ENCODE assay signal across 20 mouse cellular contexts in the genomic region with DNA sequence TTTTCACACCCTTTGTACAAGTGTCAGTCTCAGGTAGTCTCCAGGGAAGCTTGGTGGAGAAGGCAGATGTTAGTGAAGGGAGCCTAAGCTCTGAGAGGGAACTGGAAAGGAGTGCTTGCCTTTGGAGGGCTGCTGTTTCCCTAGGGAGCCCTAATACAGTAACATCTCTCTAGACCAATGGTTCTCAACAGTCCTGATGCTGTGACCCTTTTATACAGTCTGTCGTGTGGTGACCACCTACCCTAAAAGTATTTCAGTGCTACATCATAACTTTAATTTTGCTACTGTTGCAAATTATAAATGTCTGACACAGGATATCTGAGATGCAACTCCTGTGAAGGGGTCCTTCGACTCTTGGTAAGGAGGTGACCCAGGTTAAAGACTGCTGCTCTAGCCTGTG. TPM values are rescaled to one million over a fixed set of nuclear protein-coding genes. Genes with fewer than 3 reads are reported as not detected.
DNase-seq lines count a peak whose midpoint lies in the region; ATAC-seq and TF ChIP-seq lines count a peak whose summit lies in the region.
"Had no signal": no experiment of that assay in that cellular context is flagged by ENCODE, and none has a peak within 500 bp of the region (broad histone marks: within the 10 kb centered on the region; RNA-seq: fewer than 3 reads in every experiment).

No protein-coding gene starts in this region.

- H3K9me3 ChIP-seq in forebrain, embryonic 11.5 days (ENCODE audit: control insufficient read depth, low read length) = no peaks in the 10 kb centered on the region
- no peaks in the 10 kb centered on the region for H3K9me3 ChIP-seq in forebrain, embryonic 15.5 days
- no peaks in the 10 kb centered on the region for H3K9me3 ChIP-seq in liver, embryonic 14.5 days (ENCODE audit: control insufficient read depth, low read length)
- no peaks in the 10 kb centered on the region for H3K9me3 ChIP-seq in liver, embryonic 11.5 days (ENCODE audit: control insufficient read depth, low read length)
- H3K9me3 ChIP-seq in heart, embryonic 10.5 days = no peaks in the 10 kb centered on the region
- H3K9me3 ChIP-seq: embryonic facial prominence, embryonic 15.5 days; forebrain, embryonic 13.5 days; hindbrain, embryonic 12.5 days had no signal

- no peaks in the 10 kb centered on the region for H3K27me3 ChIP-seq in forebrain, embryonic 11.5 days (ENCODE audit: control insufficient read depth, insufficient read depth, low read length)
- no peaks in the 10 kb centered on the region for H3K27me3 ChIP-seq in forebrain, embryonic 15.5 days
- H3K27me3 ChIP-seq in liver, embryonic 14.5 days (ENCODE audit: control insufficient read depth, insufficient read depth, low read length) = no peaks in the 10 kb centered on the region
- H3K27me3 ChIP-seq in liver, embryonic 11.5 days (replicated peaks; ENCODE audit: control insufficient read depth, insufficient read depth, low read length) = no peaks in the 10 kb centered on the region
- H3K27me3 ChIP-seq in heart, embryonic 10.5 days (ENCODE audit: insufficient read depth, poor library complexity, severe bottlenecking) = no peaks in the 10 kb centered on the region
- H3K27me3 ChIP-seq: embryonic facial prominence, embryonic 15.5 days; forebrain, embryonic 13.5 days; hindbrain, embryonic 12.5 days had no signal

- H3K4me2 ChIP-seq in forebrain, embryonic 11.5 days (ENCODE audit: low read depth, low read length, severe bottlenecking) = no peak overlapping the region
- no peak overlapping the region for H3K4me2 ChIP-seq in forebrain, embryonic 15.5 days (replicated peaks)
- peak overlapping the region; percentile 81 for H3K4me2 ChIP-seq in liver, embryonic 14.5 days (ENCODE audit: low read depth)
- H3K4me2 ChIP-seq in liver, embryonic 11.5 days = no peak overlapping the region; the same call in 1 of the 2 replicates
- H3K4me2 ChIP-seq: hindbrain, embryonic 12.5 days had no signal

- ATAC-seq in forebrain, embryonic 11.5 days (replicated peaks; ENCODE audit: low FRiP score) = no peak
- no peak for ATAC-seq in forebrain, embryonic 15.5 days (replicated peaks)
- no peak for ATAC-seq in liver, embryonic 14.5 days (ENCODE audit: insufficient read depth)
- no peak for ATAC-seq in liver, embryonic 11.5 days (replicated peaks; ENCODE audit: low FRiP score)
- 0 out of 2 replicates have a peak, but pooled peaks have one; percentile 13 for ATAC-seq in megakaryocyte, adult 5-6 weeks (ENCODE audit: poor library complexity, severe bottlenecking)
- ATAC-seq: forebrain, embryonic 13.5 days; hindbrain, embryonic 16.5 days had no signal

- WGBS in forebrain, embryonic 11.5 days = 72% methylated on average over 2 of the region's 2 CpGs
- WGBS in forebrain, embryonic 15.5 days = 69% methylated on average over 2 of the region's 2 CpGs
- 70% methylated on average over 2 of the region's 2 CpGs for WGBS in liver, embryonic 14.5 days (ENCODE audit: insufficient replicate concordance)
- 77% methylated on average over 2 of the region's 2 CpGs for WGBS in liver, embryonic 11.5 days
- 68% methylated on average over 2 of the region's 2 CpGs for WGBS in heart, embryonic 10.5 days

- H3K4me3 ChIP-seq in forebrain, embryonic 11.5 days (ENCODE audit: low read depth, low read length) = no peak overlapping the region
- H3K4me3 ChIP-seq in forebrain, embryonic 15.5 days = no peak overlapping the region
- no peak overlapping the region for H3K4me3 ChIP-seq in liver, embryonic 14.5 days (ENCODE audit: insufficient read depth in 1 of 2, low read depth in 2 of 2, low read length in 2 of 2)
- no peak overlapping the region for H3K4me3 ChIP-seq in liver, embryonic 11.5 days (ENCODE audit: low read depth, low read length)
- no peak overlapping the region for H3K4me3 ChIP-seq in heart, embryonic 10.5 days
- H3K4me3 ChIP-seq: embryonic facial prominence, embryonic 15.5 days; forebrain, embryonic 13.5 days; hindbrain, embryonic 12.5 days had no signal

- H3K36me3 ChIP-seq in forebrain, embryonic 11.5 days (ENCODE audit: control insufficient read depth, insufficient read depth, low read length) = peaks cover 14% of the 10 kb centered on the region
- H3K36me3 ChIP-seq in forebrain, embryonic 15.5 days = peaks cover 44% of the 10 kb centered on the region
- peaks cover 44% of the 10 kb centered on the region for H3K36me3 ChIP-seq in liver, embryonic 14.5 days (replicated peaks; ENCODE audit: control insufficient read depth, insufficient read depth, low read depth)
- peaks cover 35% of the 10 kb centered on the region for H3K36me3 ChIP-seq in liver, embryonic 11.5 days (ENCODE audit: control insufficient read depth, insufficient read depth, low read length)
- peaks cover 58% of the 10 kb centered on the region for H3K36me3 ChIP-seq in heart, embryonic 10.5 days

- DNase-seq in forebrain, embryonic 11.5 days (ENCODE audit: low spot score) = peak; percentile 35
- no peak for DNase-seq in liver, embryonic 14.5 days (ENCODE audit: low read depth in 3 of 3, low spot score in 3 of 3)
- no peak for DNase-seq in liver, embryonic 11.5 days (ENCODE audit: low spot score)
- DNase-seq in right cerebral cortex, postnatal 4 days = no peak
- DNase-seq in heart, embryonic 10.5 days (ENCODE audit: low spot score) = no peak
- DNase-seq: adrenal gland, adult 8-10 months; adrenal gland, postnatal 36 days; cerebellum, adult 8-10 months; cerebellum, postnatal 14 days; embryo, embryonic 11 days; gastrocnemius, postnatal 36 days; heart, adult 11 months; heart, postnatal 10 days; heart, postnatal 4 days had no signal

- no peak overlapping the region for H3K27ac ChIP-seq in forebrain, embryonic 11.5 days (ENCODE audit: low read depth, low read length)
- no peak overlapping the region for H3K27ac ChIP-seq in forebrain, embryonic 15.5 days (replicated peaks)
- no peak overlapping the region for H3K27ac ChIP-seq in liver, embryonic 14.5 days
- H3K27ac ChIP-seq in liver, embryonic 11.5 days (ENCODE audit: low read depth, low read length) = no peak overlapping the region
- H3K27ac ChIP-seq in heart, embryonic 10.5 days = no peak overlapping the region
- H3K27ac ChIP-seq: embryonic facial prominence, embryonic 15.5 days; forebrain, embryonic 13.5 days had no signal

- no peak for TF ChIP-seq EP300 in liver, embryonic 14.5 days (IDR thresholded peaks at IDR 0.05; ENCODE audit: low read depth)

- no peak for TF ChIP-seq CTCF in liver, embryonic 14.5 days (IDR thresholded peaks at IDR 0.05; ENCODE audit: low read depth)

- peaks cover 5% of the 10 kb centered on the region for H3K4me1 ChIP-seq in forebrain, embryonic 11.5 days (replicated peaks; ENCODE audit: control insufficient read depth, insufficient read depth, low read length)
- peaks cover 27% of the 10 kb centered on the region for H3K4me1 ChIP-seq in forebrain, embryonic 15.5 days
- H3K4me1 ChIP-seq in liver, embryonic 14.5 days (replicated peaks; ENCODE audit: control insufficient read depth in 2 of 2, insufficient read depth in 2 of 2, low read length in 1 of 2) = peaks cover 13 to 14% of the 10 kb centered on the region in 2 experiments
- H3K4me1 ChIP-seq in liver, embryonic 11.5 days (replicated peaks; ENCODE audit: control insufficient read depth, insufficient read depth, low read length) = peaks cover 35% of the 10 kb centered on the region
- peaks cover 32% of the 10 kb centered on the region for H3K4me1 ChIP-seq in heart, embryonic 10.5 days

- H3K9ac ChIP-seq in forebrain, embryonic 11.5 days (ENCODE audit: low read length) = no peak overlapping the region
- H3K9ac ChIP-seq in forebrain, embryonic 15.5 days (replicated peaks) = no peak overlapping the region
- H3K9ac ChIP-seq in liver, embryonic 14.5 days (replicated peaks) = no peak overlapping the region
- H3K9ac ChIP-seq in liver, embryonic 11.5 days (ENCODE audit: low read depth, low read length) = no peak overlapping the region
- H3K9ac ChIP-seq: embryonic facial prominence, embryonic 15.5 days; forebrain, embryonic 13.5 days; hindbrain, embryonic 12.5 days had no signal

RNA-seq across cellular contexts. Expression of a gene that starts 1.5 kb away (rescaled TPM):
- polyA plus RNA-seq in forebrain, embryonic 11.5 days (2014; fragmentation: Nextera tagmentation; extraction: Ambion mirVana) = 18.8 and 22.1 TPM in 2 replicates
- 32.8 and 33.4 TPM in 2 replicates for polyA plus RNA-seq in forebrain, embryonic 15.5 days (2015; fragmentation: Nextera tagmentation; extraction: Ambion mirVana)
- polyA plus RNA-seq in liver, embryonic 14.5 days (2012; rRNA removed) = 8.6 and 9.4 TPM in 2 replicates
- polyA plus RNA-seq in liver, embryonic 14.5 days (2014; fragmentation: Nextera tagmentation; extraction: Ambion mirVana) = 17.3 and 17.8 TPM in 2 replicates
- polyA plus RNA-seq in liver, embryonic 11.5 days (2014; fragmentation: Nextera tagmentation; extraction: Ambion mirVana) = 23.8 and 24.9 TPM in 2 replicates
- 4.8 and 5.6 TPM in 2 replicates for total RNA-seq in megakaryocyte, adult 5-6 weeks (2015)
- total RNA-seq in megakaryocyte, adult 5-6 weeks (2017) = 3.5 and 5.3 TPM in 2 replicates
- 14.6 and 16.5 TPM in 2 replicates for polyA plus RNA-seq in heart, embryonic 10.5 days (2016; fragmentation: Nextera tagmentation; extraction: Ambion mirVana)

RNA-seq across cellular contexts. Expression of a gene that starts 7.1 kb away (rescaled TPM):
- polyA plus RNA-seq in forebrain, embryonic 11.5 days (2014; fragmentation: Nextera tagmentation; extraction: Ambion mirVana) = 71.2 and 74.2 TPM in 2 replicates
- polyA plus RNA-seq in forebrain, embryonic 15.5 days (2015; fragmentation: Nextera tagmentation; extraction: Ambion mirVana) = 90.2 and 98.3 TPM in 2 replicates
- 17.9 and 18.3 TPM in 2 replicates for polyA plus RNA-seq in liver, embryonic 14.5 days (2012; rRNA removed)
- 16.7 and 20.4 TPM in 2 replicates for polyA plus RNA-seq in liver, embryonic 14.5 days (2014; fragmentation: Nextera tagmentation; extraction: Ambion mirVana)
- polyA plus RNA-seq in liver, embryonic 11.5 days (2014; fragmentation: Nextera tagmentation; extraction: Ambion mirVana) = 44.8 TPM in 2 replicates
- 82.9 and 91.4 TPM in 2 replicates for total RNA-seq in megakaryocyte, adult 5-6 weeks (2015)
- 140 and 141 TPM in 2 replicates for total RNA-seq in megakaryocyte, adult 5-6 weeks (2017)
- 72.0 and 81.4 TPM in 2 replicates for polyA plus RNA-seq in heart, embryonic 10.5 days (2016; fragmentation: Nextera tagmentation; extraction: Ambion mirVana)

RNA-seq across cellular contexts. Expression of a gene that starts 48.0 kb away (rescaled TPM):
- 29.6 and 30.5 TPM in 2 replicates for polyA plus RNA-seq in forebrain, embryonic 11.5 days (2014; fragmentation: Nextera tagmentation; extraction: Ambion mirVana)
- 22.5 and 26.0 TPM in 2 replicates for polyA plus RNA-seq in forebrain, embryonic 15.5 days (2015; fragmentation: Nextera tagmentation; extraction: Ambion mirVana)
- 19.0 and 19.2 TPM in 2 replicates for polyA plus RNA-seq in liver, embryonic 14.5 days (2012; rRNA removed)
- 4.3 and 5.7 TPM in 2 replicates for polyA plus RNA-seq in liver, embryonic 14.5 days (2014; fragmentation: Nextera tagmentation; extraction: Ambion mirVana)
- 17.0 and 18.6 TPM in 2 replicates for polyA plus RNA-seq in liver, embryonic 11.5 days (2014; fragmentation: Nextera tagmentation; extraction: Ambion mirVana)
- 51.2 and 64.5 TPM in 2 replicates for total RNA-seq in megakaryocyte, adult 5-6 weeks (2015)
- total RNA-seq in megakaryocyte, adult 5-6 weeks (2017) = 21.0 and 26.3 TPM in 2 replicates
- polyA plus RNA-seq in heart, embryonic 10.5 days (2016; fragmentation: Nextera tagmentation; extraction: Ambion mirVana) = 13.2 and 20.0 TPM in 2 replicates

RNA-seq across cellular contexts. Expression of a gene that starts 49.6 kb away (rescaled TPM):
- polyA plus RNA-seq in forebrain, embryonic 11.5 days (2014; fragmentation: Nextera tagmentation; extraction: Ambion mirVana) = 39.4 and 41.8 TPM in 2 replicates
- 33.3 TPM in 2 replicates for polyA plus RNA-seq in forebrain, embryonic 15.5 days (2015; fragmentation: Nextera tagmentation; extraction: Ambion mirVana)
- polyA plus RNA-seq in liver, embryonic 14.5 days (2012; rRNA removed) = 9.8 and 10.2 TPM in 2 replicates
- polyA plus RNA-seq in liver, embryonic 14.5 days (2014; fragmentation: Nextera tagmentation; extraction: Ambion mirVana) = 14.9 and 16.6 TPM in 2 replicates
- polyA plus RNA-seq in liver, embryonic 11.5 days (2014; fragmentation: Nextera tagmentation; extraction: Ambion mirVana) = 39.0 and 40.8 TPM in 2 replicates
- total RNA-seq in megakaryocyte, adult 5-6 weeks (2015) = 14.1 and 19.2 TPM in 2 replicates
- total RNA-seq in megakaryocyte, adult 5-6 weeks (2017) = 20.9 and 22.1 TPM in 2 replicates
- polyA plus RNA-seq in heart, embryonic 10.5 days (2016; fragmentation: Nextera tagmentation; extraction: Ambion mirVana) = 30.7 and 35.6 TPM in 2 replicates
